Mouse (Mus musculus): ENCODE data around the gene Colgalt1. TPM values are rescaled to one million over a fixed set of nuclear protein-coding genes. Genes with fewer than 3 reads are reported as not detected.
A peak's percentile ranks its signal among the peaks of the same experiment; 100 is the strongest.

Colgalt1 gene
- polyA plus RNA-seq, 1 experiment from 2014 or later = 71.9 TPM

- peak overlapping the region; percentile 83 for H3K27ac ChIP-seq (ENCODE audit: low read depth, low read length)
- ATAC-seq (ENCODE audit: low read depth) = peak; percentile 81
- H3K4me2 ChIP-seq (ENCODE audit: low read depth, low read length) = peak overlapping the region; percentile 93
- H3K4me1 ChIP-seq (ENCODE audit: control insufficient read depth, insufficient read depth, low read length) = peaks cover 17% of the 10 kb centered on the region
- peak overlapping the region; percentile 68 for H3K9ac ChIP-seq (replicated peaks; ENCODE audit: low read depth, low read length)
- H3K27me3 ChIP-seq (ENCODE audit: control insufficient read depth, insufficient read depth, low read length) = no peaks in the 10 kb centered on the region
- no peaks in the 10 kb centered on the region for H3K9me3 ChIP-seq (ENCODE audit: control insufficient read depth, low read length)
- WGBS = under 1% methylated on average over 51 of the region's 51 CpGs
- H3K36me3 ChIP-seq (ENCODE audit: control insufficient read depth, insufficient read depth, low read length) = no peaks in the 10 kb centered on the region
- H3K4me3 ChIP-seq (ENCODE audit: low read depth, low read length) = peak overlapping the region; percentile 62
These were observed 41.2 kb upstream of the Colgalt1 start for GRCm38 (mm10) chr8:71569366-71570290.

GRCm38 (mm10) chr8:71570291-71570954, 40.4 kb upstream of the Colgalt1 start:
- Histone ChIP-seq H3K27ac (ENCODE audit: low read depth, low read length) (peak overlapping the region; percentile 83), H3K9ac (replicated peaks; ENCODE audit: low read depth, low read length) (peak overlapping the region; percentile 68), H3K9me3 (ENCODE audit: control insufficient read depth, low read length) (no peaks in the 10 kb centered on the region), H3K4me2 (ENCODE audit: low read depth, low read length) (peak overlapping the region; percentile 93), H3K36me3 (ENCODE audit: control insufficient read depth, insufficient read depth, low read length) (no peaks in the 10 kb centered on the region), H3K4me1 (ENCODE audit: control insufficient read depth, insufficient read depth, low read length) (peaks cover 17% of the 10 kb centered on the region), H3K27me3 (ENCODE audit: control insufficient read depth, insufficient read depth, low read length) (no peaks in the 10 kb centered on the region), H3K4me3 (ENCODE audit: low read depth, low read length) (peak overlapping the region; percentile 62)
- under 1% methylated on average over 41 of the region's 41 CpGs for WGBS
- peak; percentile 87 for ATAC-seq (ENCODE audit: low read depth)

- H3K27ac ChIP-seq (ENCODE audit: low read depth, low read length) = peak overlapping the region; percentile 71; the same call in 1 of the 2 replicates
- peaks cover 17% of the 10 kb centered on the region for H3K4me1 ChIP-seq (ENCODE audit: control insufficient read depth, insufficient read depth, low read length)
- no peaks in the 10 kb centered on the region for H3K9me3 ChIP-seq (ENCODE audit: control insufficient read depth, low read length)
- ATAC-seq (ENCODE audit: low read depth) = no peak
- H3K36me3 ChIP-seq (ENCODE audit: control insufficient read depth, insufficient read depth, low read length) = no peaks in the 10 kb centered on the region
- no peak overlapping the region for H3K9ac ChIP-seq (replicated peaks; ENCODE audit: low read depth, low read length)
- H3K4me2 ChIP-seq (ENCODE audit: low read depth, low read length) = peak overlapping the region; percentile 93
- 84% methylated on average over 2 of the region's 2 CpGs for WGBS
- H3K27me3 ChIP-seq (ENCODE audit: control insufficient read depth, insufficient read depth, low read length) = no peaks in the 10 kb centered on the region
- peak overlapping the region; percentile 62; the same call in 1 of the 2 replicates for H3K4me3 ChIP-seq (ENCODE audit: low read depth, low read length)
These were observed 38.7 kb upstream of the Colgalt1 start for GRCm38 (mm10) chr8:71572077-71572476.

- Histone ChIP-seq H3K9me3 (ENCODE audit: control insufficient read depth, low read length) (no peaks in the 10 kb centered on the region), H3K36me3 (ENCODE audit: control insufficient read depth, insufficient read depth, low read length) (no peaks in the 10 kb centered on the region), H3K27me3 (ENCODE audit: control insufficient read depth, insufficient read depth, low read length) (no peaks in the 10 kb centered on the region), H3K27ac (ENCODE audit: low read depth, low read length) (peak overlapping the region; percentile 71; the same call in 1 of the 2 replicates), H3K4me2 (ENCODE audit: low read depth, low read length) (peak overlapping the region; percentile 24; the same call in 1 of the 2 replicates), H3K4me3 (ENCODE audit: low read depth, low read length) (no peak overlapping the region), H3K4me1 (ENCODE audit: control insufficient read depth, insufficient read depth, low read length) (peaks cover 17% of the 10 kb centered on the region), H3K9ac (replicated peaks; ENCODE audit: low read depth, low read length) (no peak overlapping the region)
- ATAC-seq (ENCODE audit: low read depth) = no peak; the same call in 1 of the 2 replicates
- 64% methylated on average over 9 of the region's 9 CpGs for WGBS
These were observed 37.8 kb upstream of the Colgalt1 start for GRCm38 (mm10) chr8:71572847-71573633.

- 72% methylated on average over 7 of the region's 7 CpGs for WGBS
- H3K4me3 ChIP-seq (ENCODE audit: low read depth, low read length) = no peak overlapping the region
- peaks cover 17% of the 10 kb centered on the region for H3K4me1 ChIP-seq (ENCODE audit: control insufficient read depth, insufficient read depth, low read length)
- no peak for ATAC-seq (ENCODE audit: low read depth)
- no peak overlapping the region for H3K9ac ChIP-seq (replicated peaks; ENCODE audit: low read depth, low read length)
- no peaks in the 10 kb centered on the region for H3K27me3 ChIP-seq (ENCODE audit: control insufficient read depth, insufficient read depth, low read length)
- H3K4me2 ChIP-seq (ENCODE audit: low read depth, low read length) = no peak overlapping the region
- H3K36me3 ChIP-seq (ENCODE audit: control insufficient read depth, insufficient read depth, low read length) = no peaks in the 10 kb centered on the region
- H3K27ac ChIP-seq (ENCODE audit: low read depth, low read length) = no peak overlapping the region
- H3K9me3 ChIP-seq (ENCODE audit: control insufficient read depth, low read length) = no peaks in the 10 kb centered on the region
These were observed 36.4 kb upstream of the Colgalt1 start for GRCm38 (mm10) chr8:71574426-71574825.

- Histone ChIP-seq H3K36me3 (ENCODE audit: control insufficient read depth, insufficient read depth, low read length) (no peaks in the 10 kb centered on the region), H3K27ac (ENCODE audit: low read depth, low read length) (no peak overlapping the region), H3K4me1 (ENCODE audit: control insufficient read depth, insufficient read depth, low read length) (peaks cover 17% of the 10 kb centered on the region), H3K27me3 (ENCODE audit: control insufficient read depth, insufficient read depth, low read length) (no peaks in the 10 kb centered on the region), H3K4me3 (ENCODE audit: low read depth, low read length) (no peak overlapping the region), H3K9ac (replicated peaks; ENCODE audit: low read depth, low read length) (no peak overlapping the region), H3K9me3 (ENCODE audit: control insufficient read depth, low read length) (no peaks in the 10 kb centered on the region), H3K4me2 (ENCODE audit: low read depth, low read length) (no peak overlapping the region)
- ATAC-seq (ENCODE audit: low read depth) = no peak
- 57% methylated on average over 1 of the region's 1 CpGs for WGBS
These were observed 35.8 kb upstream of the Colgalt1 start for GRCm38 (mm10) chr8:71575020-71575419.

- H3K9ac ChIP-seq (replicated peaks; ENCODE audit: low read depth, low read length) = no peak overlapping the region
- H3K36me3 ChIP-seq (ENCODE audit: control insufficient read depth, insufficient read depth, low read length) = 0 out of 2 replicates have a peak, but pooled peaks cover 2% of the 10 kb centered on the region
- H3K4me3 ChIP-seq (ENCODE audit: low read depth, low read length) = no peak overlapping the region
- no peak overlapping the region for H3K27ac ChIP-seq (ENCODE audit: low read depth, low read length)
- no peaks in the 10 kb centered on the region for H3K9me3 ChIP-seq (ENCODE audit: control insufficient read depth, low read length)
- no peaks in the 10 kb centered on the region for H3K27me3 ChIP-seq (ENCODE audit: control insufficient read depth, insufficient read depth, low read length)
- ATAC-seq (ENCODE audit: low read depth) = no peak
- WGBS = 71% methylated on average over 4 of the region's 4 CpGs
- H3K4me2 ChIP-seq (ENCODE audit: low read depth, low read length) = no peak overlapping the region
- H3K4me1 ChIP-seq (ENCODE audit: control insufficient read depth, insufficient read depth, low read length) = 0 out of 2 replicates have a peak, but pooled peaks cover 4% of the 10 kb centered on the region
These were observed 32.9 kb upstream of the Colgalt1 start for GRCm38 (mm10) chr8:71577856-71578387.

- no peak for ATAC-seq (ENCODE audit: low read depth)
- 81% methylated on average over 1 of the region's 1 CpGs for whole genome bisulfite sequencing
These were observed 31.8 kb upstream of the Colgalt1 start for GRCm38 (mm10) chr8:71579009-71579408.

More at GRCm38 (mm10) chr8:71579009-71579408, 31.8 kb upstream of the Colgalt1 start:
- Histone ChIP-seq H3K4me1 (ENCODE audit: control insufficient read depth, insufficient read depth, low read length) (no peaks in the 10 kb centered on the region), H3K9ac (replicated peaks; ENCODE audit: low read depth, low read length) (no peak overlapping the region), H3K27me3 (ENCODE audit: control insufficient read depth, insufficient read depth, low read length) (no peaks in the 10 kb centered on the region), H3K4me2 (ENCODE audit: low read depth, low read length) (no peak overlapping the region), H3K27ac (ENCODE audit: low read depth, low read length) (no peak overlapping the region), H3K4me3 (ENCODE audit: low read depth, low read length) (no peak overlapping the region), H3K36me3 (ENCODE audit: control insufficient read depth, insufficient read depth, low read length) (peaks cover 2% of the 10 kb centered on the region; the same call in 1 of the 2 replicates), H3K9me3 (ENCODE audit: control insufficient read depth, low read length) (no peaks in the 10 kb centered on the region)

Measured in neural tube, embryonic 14.5 days (tissue).